Mouse (Mus musculus): ENCODE measurements around the gene Vamp4. TPM values are rescaled to one million over a fixed set of nuclear protein-coding genes. Genes with fewer than 3 reads are reported as not detected.
"Not testable (repeated sequence)": the region's sequence is repeated elsewhere in the genome, so short reads cannot be mapped to it uniquely, and the experiment has no call there.

The Vamp4 gene
- total RNA-seq, 2 experiments from 2014 or later: 41.4 to 41.6 TPM

DNA sequence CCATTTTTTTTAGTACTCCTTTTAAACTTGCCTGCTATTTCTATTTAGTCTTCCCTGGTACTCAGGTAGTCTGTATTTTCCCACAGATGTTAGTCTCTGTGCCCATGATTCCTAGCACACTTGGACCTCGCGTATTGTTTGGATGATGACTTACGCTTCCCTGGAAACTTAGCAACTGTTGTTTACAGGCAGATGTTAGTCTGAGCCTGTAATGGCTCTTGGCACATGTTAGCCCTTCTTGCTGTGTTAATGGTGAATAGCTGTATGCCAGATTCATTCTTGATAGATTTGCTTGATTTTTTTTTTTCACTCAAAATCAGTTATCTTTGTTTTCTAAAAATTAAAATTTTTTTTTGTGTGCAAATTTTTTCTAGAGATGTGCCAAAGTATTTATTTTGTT, 18.3 kb downstream of the Vamp4 start:
- no peak for DNase-seq

DNA sequence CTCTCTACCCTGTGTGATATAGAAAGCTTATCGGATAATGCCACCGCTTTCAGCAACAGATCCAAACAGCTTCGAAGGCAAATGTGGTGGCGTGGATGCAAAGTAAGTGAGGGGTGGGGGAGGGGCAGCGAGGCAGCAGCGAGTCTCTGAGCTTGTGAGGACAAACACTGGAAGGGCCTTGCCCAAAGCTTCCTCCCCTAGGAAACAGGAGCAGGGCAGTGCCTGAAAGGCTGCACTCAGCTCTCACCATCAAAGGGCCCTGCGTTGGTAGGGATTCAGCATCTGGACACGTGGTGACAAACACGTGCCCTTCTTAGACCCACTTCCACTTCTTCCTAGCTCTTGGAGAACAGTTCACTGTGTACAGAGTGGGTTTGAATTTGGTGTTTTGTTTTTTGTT, 19.1 kb downstream of the Vamp4 start:
- DNase-seq: peak in 1 of 2 experiments; percentile 8

DNA sequence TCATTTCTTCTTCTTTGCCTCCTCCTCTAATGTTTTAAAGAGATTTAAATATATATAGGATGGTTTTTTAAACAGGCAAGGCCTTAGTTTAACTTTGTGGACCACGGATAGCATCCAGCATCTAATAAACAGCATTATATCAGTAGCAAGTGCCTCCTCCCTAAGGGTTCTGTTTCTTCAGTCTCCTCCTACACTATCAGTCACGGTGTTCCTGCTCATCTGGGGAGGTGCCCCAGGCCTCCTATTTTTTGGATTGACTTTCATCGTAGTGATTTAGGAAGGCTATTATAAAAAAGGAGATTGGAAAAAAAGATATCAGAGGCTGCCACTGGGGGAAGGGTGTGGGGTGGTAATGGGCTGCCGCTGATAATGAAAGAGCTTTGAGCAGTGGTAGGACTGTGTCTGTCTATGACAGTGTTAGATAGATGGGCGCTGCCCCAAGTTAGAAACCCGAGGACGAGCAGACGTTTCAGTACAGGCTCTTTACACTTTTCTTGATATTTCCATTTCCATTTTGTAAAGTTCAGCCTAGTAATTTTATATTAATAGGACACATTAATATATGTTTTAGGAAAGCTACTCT, 20.2 kb downstream of the Vamp4 start:
- no peak for DNase-seq

DNA sequence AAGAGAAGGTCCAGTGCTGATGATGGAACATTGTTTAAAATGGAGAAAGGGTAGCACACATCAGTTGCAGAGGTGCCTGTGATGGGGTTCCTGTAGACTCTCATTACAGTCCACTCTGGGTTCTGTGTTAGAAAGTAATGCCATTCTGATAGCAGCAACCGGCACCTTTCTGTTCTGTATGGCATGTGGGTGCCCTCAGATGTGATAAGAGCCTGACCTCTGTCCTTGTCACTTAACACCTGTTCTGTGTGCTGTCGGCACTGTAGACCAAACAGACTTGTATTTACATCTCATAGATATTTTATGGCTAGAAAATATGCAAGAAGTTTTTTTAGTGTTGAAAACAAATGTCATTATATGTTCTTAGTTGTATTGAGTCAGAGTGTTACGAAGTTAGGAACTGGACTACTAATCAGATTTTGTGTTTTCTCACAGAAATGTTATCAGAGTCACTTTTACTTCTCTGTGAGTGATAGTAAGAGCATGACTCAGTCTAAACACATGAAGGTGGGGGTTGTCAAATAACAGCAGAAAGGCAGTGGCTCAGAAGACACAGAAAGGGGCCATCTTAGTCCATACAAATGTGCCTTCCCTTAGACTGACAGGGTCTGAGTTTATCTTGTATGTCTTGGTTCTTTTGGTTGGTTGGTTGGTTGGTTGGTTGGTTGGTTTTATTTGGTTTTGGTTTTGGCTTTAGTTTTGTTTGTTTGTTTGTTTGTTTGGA, 27.2 kb downstream of the Vamp4 start:
- no peak for DNase-seq

DNA sequence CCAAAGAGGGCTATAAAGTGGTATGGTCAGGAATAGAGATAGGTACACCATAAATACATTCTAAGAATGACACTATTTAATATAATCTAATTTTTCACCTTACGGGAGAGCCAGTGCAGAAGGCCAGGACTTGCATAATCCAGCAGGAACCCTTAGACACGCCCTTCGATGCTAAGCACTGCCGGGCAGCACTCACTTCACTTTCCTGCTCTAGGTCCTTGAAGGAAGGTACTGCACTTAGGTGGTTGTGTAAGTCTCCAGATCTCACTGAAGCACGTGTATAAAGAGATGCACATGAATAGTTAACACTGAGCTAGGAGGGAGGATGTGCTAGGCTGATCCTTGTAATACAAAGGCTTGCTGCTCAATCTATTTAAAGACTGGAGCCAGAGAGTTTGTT, 29.3 kb downstream of the Vamp4 start:
- no peak for DNase-seq

DNA sequence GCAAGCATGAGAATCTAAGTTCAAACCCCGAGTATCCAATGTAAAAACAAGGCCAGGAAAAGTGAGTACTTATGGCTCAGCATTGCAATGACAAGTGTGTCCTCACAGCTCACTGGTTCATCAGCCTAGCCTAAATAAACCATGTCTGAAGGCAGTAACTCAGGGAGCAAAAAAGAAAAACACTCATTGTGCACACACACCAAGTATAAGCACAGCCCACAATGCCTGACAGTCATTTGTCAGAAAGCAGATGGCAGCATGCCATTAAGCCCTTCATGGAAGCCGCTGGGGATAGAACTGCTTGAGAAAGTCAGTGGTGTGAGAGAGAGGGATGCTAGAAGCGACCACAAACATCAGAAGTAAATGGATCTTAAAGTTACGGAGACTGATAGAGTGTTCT, 31.0 kb downstream of the Vamp4 start:
- DNase-seq: no peak

DNA sequence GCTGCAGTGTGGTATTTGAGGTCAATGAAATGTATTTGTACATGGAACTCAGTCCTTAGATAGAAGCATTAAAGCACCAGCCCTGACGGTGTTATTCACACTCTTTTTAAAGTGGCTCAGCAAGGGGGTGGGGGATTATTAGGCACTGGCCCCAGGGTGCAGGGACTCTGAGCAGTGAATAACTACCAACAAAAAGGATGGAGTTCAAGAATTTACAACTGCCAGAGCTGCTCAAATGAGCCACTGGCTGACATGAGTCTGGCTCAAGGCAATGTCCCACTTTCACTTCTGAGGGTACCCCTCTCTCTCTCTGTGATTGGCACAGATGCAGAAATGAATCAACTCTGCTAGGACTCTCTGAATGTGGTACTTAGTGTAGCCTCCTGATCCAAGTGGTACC, 37.8 kb downstream of the Vamp4 start:
- DNase-seq: no peak

DNA sequence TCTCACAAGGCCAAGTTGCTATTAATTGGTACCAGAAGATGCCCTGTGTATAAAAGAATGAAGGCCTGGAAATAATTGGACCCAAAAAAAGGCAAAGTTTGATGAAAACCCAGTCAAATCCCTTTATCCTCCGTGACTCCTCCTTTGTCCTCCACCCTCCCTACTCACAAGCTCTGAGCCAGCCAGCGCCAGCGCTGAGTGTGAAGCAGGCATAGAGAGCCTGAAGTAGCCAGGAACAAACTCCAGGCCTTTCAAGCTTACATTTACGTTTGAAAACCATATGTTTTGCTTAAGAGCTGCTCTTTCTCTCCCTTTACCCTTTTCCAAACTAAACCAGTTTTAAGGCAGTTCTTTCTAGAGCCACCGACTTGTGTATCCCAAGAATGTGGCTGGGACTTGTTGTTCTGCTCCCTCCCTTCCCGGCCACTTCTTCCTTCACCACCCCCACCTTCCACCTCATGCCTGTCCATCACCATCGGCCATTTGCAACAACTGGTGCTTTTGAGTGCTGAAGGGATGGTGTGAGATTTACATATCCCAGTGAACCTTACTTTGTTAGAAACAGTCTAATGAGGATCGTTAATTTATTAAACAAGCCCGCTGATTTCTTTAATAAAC, 39.4 kb downstream of the Vamp4 start:
- peak; percentile 10 to 18 for DNase-seq

DNA sequence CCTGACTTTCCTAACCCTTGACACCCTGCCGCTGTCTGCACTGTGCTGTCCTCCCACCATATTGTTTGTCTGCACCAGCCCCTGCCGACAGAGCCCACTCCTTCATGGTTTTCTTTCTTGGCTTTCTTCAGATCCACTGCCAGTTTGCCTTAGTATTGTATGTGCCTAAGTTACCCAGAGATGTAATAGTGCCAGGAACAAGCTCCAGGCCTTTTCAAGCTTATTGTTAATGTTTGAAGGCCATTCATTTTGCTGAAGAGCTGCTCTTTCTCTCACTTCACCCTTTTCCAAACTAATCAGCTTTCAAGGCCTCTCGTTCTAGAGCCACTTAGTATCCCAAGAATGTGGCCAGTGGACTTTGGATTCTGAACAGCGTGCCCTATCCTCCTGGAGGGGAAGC, 40.9 kb downstream of the Vamp4 start:
- DNase-seq: no peak

DNA sequence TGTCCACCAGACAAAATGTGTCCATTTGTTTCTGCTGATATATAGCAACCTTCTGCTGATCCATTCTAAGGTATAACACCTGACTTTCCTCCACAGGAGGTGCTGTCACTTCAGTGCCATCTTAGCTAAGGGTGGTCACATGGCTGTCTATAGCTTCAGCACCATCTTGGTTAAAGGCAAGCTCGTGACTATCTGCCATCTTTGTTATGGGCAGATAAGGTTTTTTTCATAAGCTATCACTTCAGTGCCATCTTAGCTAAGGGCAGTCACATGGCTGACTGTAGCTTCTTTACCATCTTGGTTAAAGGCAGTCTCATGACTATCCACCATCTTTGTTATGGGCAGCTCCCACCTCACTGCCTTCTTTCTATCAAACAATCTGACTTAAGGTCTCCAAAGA, 45.2 kb downstream of the Vamp4 start:
- DNase-seq: no peak

DNA sequence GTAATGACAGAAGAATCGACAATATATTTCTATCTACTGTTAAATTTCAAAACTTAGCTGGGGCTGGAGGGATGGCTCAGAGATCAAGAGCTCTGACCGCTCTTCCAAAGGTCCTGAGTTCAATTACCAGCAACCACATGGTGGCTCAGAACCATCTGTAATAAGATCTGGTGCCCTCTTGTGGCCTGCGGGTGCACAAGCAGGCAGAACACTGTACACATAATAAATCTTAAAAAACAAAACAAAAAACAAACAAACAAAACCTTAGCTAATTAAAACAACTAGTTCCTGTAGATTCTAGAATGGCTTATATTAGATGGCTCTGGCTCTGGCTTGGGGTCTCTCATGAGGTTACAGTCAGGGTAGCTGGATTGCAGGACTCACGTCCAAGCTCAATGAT, 50.2 kb downstream of the Vamp4 start:
- DNase-seq: no peak

DNA sequence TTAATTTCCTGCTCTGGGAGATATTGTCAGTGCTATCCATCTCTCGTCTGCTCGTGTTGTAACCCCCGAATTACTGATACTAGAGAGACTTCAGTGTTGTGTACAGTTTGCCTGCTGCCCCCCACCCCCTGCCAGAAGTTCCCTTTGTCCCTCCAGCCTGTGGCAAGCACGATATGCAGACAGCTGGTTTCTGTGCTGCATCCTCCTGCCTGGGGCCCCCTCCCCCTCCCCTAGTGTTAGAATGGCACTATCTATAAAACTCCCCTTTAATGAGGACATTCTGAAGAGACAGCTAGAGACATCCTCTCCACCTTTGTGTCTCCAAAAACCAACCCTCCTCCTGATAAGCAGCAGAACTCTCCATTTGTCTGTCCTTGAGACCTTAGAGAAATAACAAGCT, 53.6 kb downstream of the Vamp4 start:
- no peak for DNase-seq

DNA sequence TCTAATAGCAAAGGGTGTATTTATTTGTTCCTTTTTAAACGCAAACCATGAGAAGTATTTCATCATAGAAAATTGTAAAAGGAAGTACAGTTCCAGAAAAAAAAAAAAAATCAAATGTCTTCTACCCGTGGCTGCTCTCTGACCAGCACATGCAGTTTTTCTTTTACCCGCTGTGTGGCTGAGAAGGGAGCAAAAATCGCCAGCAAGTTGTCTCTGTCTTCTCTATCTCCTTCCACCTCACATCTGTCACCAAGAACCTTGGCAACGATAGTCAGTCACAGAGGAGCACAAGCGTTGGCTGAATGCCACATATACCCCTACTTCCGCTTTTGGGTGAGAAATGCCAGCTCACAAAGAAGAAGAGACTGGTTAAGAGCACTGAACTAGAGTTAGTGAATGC, 54.9 kb downstream of the Vamp4 start:
- no peak for DNase-seq

DNA sequence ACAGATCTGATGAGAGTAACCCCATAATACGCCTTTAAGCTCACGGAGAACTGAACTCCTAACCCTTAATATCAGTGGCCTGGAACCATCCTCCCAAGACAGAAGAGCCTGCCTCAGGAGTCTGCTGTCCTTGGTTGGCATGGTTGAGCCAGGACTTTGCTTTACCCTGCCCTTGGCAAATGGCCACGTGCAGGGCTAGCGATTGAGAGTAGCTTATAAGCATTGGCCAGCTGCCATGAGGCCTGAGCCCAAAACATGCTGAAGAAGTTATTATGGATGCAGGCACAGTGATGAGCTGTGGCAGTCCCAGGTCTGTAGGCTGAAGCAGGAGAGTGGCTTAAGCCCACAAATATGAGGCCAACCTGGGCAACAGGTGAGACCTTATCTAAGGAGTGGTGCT, 57.5 kb downstream of the Vamp4 start:
- DNase-seq: peak; percentile 11 to 17

DNA sequence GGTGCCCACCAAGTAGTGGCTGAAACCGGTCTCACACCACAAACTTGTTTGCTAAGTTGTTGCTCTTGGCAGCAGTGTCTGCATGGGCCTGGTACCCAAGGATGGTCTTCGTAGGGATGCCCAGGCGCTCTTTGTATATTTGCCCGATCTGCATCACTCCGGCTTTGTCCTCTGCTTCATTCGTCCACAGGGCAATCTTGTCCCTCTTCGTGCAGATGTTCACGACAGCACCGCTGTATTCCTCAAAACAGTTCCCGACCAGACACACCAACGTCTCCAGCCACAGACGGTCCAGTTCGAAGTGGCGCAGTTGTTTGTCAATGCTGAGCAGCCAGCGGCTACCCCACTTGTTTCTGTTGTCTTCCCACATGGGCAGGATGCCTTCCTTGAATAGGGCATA, 58.0 kb downstream of the Vamp4 start:
- DNase-seq: not testable (repeated sequence)

DNA sequence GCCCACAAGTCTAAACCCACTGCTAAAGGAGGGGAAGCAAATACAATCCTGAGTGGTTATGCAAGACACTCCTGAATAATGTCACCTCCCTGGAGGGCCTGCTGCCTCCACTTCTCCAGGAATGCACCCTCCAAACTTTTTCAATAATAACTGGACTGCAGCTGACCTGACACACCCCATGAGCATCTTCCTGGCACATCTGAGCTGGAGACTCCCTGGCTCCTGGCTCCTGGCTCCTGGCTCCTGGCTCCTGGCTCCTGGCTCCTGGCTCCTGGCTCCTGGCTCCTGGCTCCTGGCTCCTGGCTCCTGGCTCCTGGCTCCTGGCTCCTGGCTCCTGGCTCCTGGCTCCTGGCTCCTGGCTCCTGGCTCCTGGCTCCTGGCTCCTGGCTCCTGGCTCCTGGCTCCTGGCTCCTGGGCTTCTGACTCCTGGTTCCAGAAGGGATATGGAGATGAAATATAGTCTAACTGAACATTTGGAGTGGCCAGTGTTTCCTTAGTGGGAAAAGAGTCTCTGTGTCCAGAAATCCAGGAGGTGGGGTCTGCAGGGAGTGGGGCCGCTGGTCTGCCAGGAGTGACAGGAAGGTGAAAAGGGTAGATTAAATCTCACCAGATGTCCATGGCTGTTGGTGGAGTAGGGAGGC, 65.1 kb downstream of the Vamp4 start:
- not testable (repeated sequence) for DNase-seq

DNA sequence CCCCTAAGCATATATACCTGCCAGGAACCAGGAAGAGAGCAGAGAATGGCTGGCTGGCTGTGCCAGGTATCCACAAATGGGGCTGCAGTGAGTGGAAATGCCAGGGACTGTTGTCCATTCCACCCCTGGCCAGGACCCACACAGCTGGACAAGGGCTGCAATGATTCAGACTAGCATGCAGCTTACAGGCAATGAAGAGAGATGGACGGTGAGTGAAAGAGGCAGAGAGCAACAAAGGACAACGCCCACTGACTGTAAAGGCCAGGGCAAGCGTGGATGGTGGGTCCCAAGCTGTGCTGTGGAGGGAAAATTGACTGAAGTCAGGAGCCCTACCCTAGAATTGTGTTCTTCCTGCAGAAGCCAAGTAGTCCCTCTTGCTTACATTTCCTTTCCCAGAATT, 66.2 kb downstream of the Vamp4 start:
- no peak for DNase-seq

DNA sequence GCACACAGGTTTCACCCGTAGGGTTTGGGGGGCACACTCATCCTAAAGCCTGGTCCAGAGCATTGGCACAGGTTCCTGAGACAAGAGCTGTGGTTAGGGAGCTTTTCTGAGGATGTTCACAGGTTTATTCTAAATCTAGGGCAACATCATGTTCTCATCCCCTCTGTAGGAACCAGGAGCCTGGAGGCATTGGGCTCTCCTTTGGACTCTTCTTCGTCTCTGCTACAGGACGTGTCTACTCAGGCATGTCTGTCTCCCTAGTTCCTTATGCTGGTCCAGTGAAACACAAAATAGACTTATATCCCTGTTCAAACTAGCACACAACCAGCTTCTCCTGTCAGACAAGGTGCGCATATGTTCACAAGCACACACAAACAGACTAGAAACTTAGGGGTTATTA, 68.2 kb downstream of the Vamp4 start:
- DNase-seq: no peak

DNA sequence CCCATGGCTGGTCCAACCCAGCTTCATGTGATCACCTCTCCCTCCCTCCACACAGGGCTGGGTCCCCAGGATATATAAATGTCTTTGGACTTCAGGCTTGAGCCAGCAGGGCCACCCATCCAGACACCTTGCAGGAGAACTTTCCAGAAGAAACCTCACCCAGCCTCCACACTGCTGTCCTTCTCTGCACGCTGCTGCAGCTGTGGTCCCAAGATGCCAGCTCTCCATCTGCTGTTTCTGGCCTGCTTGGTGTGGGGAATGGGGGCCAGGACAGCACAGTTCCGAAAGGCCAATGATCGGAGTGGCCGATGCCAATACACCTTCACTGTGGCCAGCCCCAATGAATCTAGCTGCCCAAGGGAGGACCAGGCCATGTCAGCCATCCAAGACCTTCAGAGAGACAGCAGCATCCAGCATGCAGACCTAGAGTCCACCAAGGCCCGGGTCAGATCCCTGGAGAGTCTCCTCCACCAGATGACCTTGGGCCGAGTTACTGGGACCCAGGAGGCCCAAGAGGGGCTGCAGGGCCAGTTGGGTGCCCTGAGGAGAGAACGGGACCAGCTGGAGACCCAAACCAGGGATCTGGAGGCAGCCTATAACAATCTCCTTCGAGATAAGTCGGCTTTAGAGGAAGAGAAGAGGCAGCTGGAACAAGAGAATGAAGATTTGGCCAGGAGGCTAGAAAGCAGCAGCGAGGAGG, 68.9 kb downstream of the Vamp4 start, which contains the start of gene Myoc:
TSS of gene Myoc (plus strand) at position 105 of the 700 bp plus-strand sequence.
- DNase-seq: no peak

DNA sequence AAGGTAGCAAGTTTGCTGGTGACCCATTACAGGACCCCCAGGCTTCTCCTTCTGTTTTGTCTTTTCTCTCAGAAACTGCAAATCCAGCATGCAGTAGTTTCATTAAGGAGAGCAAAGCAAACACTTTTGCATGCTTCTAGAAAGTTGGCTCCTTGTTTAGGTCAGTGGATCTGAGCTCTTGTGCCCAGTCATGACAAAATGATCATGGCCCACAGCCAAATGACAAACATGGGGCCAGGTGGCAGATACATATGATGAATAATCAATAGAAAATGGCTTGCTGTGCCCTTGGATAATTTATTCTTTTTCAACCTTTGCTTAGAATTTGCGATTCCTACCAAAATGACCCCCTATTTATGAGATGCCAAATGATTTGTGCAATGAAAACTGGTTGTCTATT, 69.5 kb downstream of the Vamp4 start:
- no peak for DNase-seq

DNA sequence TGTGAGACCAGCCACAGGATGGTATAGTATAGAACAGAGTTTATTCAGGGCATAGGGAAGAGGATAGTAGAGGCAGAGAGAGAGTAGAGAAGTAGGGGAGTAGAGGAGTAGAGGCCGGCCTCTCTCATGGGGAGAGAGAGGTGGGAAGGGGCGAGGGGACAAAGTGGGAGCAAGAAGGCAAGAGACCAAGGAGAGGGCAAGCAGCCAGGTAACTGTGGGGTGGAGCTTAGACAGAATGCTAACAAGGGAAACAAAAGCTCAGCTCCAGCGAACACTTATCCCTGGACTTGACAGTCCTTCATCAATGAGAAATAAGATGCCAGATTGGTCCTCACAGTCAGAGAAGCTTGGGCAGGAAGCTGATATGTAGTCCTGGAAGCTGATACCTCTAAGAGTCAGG, 72.3 kb downstream of the Vamp4 start:
- no peak for DNase-seq

DNA sequence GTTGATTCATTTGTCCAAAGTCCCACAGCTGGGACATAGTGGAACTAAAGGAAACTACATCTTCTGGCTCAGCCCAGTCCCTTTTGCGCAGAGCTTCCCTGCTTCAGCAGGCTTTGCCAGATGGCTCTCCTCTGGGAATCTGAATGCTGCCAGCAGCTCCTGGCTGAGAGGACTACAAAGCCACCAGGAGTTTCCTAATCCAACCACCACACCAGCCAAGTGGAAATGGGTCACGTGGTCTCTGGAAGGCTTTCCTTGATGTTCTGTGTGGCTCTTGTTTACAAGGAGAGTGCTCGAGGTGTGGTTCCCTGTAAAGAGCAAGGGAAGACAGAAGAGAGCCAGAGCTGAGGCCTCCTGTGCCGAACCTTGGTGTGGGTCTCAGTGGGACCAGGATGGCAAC, 73.4 kb downstream of the Vamp4 start:
- DNase-seq: peak; percentile 45 to 76

Measured in adrenal gland, postnatal 36 days (tissue).